Mouse (Mus musculus): Measurements from ENCODE around the gene 2300002M23Rik. TPM values are rescaled to one million over a fixed set of nuclear protein-coding genes. Genes with fewer than 3 reads are reported as not detected.

The 2300002M23Rik gene
- not detected for polyA plus RNA-seq (2014; fragmentation: Illumina TruSeq; extraction: RNeasy Lipid Tissue Mini Kit (QIAGEN cat#74804); ENCODE audit: low read depth, low replicate concordance)

DNA sequence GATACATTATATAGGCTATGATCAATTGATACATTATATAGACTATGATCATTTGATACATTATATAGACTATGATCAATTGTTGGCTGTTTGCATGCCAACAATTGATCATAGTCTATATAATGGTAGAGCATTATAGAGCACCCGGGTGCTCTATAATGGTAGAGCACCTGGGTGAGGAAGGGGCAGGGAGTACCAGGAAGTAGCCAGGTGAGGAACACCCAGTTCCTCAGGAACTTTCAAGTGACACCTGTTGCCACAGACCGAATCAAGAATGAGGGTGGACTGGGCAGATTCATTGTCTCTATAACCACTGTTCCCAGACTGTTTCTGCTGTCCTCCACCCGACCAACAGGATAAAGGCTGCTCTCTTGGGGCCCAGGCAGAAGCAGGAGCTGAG lies at the start of gene 2300002M23Rik:
Gene 2300002M23Rik, plus strand, starts transcription at position 301 of the 400 bp plus-strand sequence.

DNA sequence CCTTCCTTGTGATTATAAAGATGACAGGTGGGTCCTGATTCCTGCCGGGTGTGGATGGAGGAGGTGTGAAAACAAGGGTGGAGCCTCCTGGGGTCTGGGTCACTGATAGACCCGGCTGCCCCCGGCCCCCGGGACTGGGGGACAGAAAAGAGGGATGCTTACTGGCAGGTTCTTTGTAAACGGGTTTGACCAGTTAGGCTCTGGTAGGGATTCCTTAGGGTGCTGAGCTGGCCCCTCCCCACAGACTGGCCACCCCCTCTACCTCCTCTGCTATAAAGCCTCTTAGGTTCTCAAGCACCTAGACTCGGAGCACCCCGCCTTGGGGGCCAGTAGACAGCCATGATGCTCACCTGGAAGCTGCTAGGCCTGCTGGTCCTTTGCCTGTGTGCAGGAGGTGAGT lies 34.3 kb upstream of the 2300002M23Rik start, which contains the start of gene Psors1c2:
Gene Psors1c2, plus strand, starts transcription at position 301 of the 400 bp plus-strand sequence.

DNA sequence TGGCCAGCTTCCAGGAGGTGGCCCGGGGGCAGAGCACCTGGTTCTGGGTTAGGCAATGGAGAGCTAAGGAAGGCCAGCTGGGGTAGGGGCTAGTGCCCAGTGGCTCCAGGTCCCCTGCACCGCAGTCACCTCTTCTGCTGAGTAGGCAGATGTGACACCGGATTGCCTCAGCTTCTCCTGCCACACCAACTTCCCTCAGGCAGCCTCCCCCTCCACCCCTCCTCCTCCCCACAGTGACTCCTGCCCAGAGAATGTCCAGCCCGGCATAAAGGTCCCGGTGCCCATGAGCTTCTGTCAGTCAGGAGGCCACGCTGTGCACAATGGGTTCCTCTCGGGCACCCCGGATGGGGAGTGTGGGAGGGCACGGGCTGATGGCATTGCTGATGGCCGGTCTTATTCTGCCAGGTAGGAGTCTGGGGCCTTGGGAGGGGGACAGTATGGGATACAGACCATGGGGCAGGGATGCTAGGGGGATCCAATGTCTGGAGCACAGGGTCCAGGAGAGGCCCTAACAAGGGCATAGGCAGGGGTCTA lies 15.3 kb upstream of the 2300002M23Rik start, which contains the start of gene Cdsn:
Gene Cdsn, plus strand, starts transcription at position 248 of the 534 bp plus-strand sequence.

DNA sequence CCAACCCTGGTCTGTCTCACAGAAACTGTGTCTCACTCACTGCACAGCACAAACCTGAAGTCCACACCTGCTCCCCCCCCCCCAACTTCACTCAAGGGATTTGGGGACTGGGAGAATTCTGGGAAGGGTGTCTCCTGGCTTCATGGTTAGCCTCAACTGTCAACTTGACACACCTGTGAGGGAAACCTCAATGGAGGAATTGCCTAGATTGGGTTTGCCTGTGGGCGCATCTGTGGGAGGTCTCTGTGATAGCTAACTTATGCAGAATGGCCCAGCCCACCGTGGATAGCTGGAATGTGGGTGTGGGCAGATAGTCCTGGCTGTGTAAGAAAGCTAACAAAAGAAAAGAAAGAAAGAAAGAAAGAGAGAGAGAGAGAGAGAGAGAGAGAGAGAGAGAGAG lies 34.0 kb downstream of the 2300002M23Rik start, which contains the start of gene Sfta2:
Gene Sfta2, plus strand, starts transcription at position 301 of the 400 bp plus-strand sequence.

Other genes with a start within 250 kb of the 2300002M23Rik start
- gene H2-Q1, start 247.0 kb upstream of the 2300002M23Rik start, polyA plus RNA-seq (2014; fragmentation: Illumina TruSeq; extraction: RNeasy Lipid Tissue Mini Kit (QIAGEN cat#74804); ENCODE audit: low read depth, low replicate concordance) = 45.4 TPM
- gene H2-Q2, start 225.2 kb upstream of the 2300002M23Rik start, polyA plus RNA-seq (2014; fragmentation: Illumina TruSeq; extraction: RNeasy Lipid Tissue Mini Kit (QIAGEN cat#74804); ENCODE audit: low read depth, low replicate concordance) = 288 TPM
- 34.4 TPM for gene H2-Q4, start 187.8 kb upstream of the 2300002M23Rik start, polyA plus RNA-seq (2014; fragmentation: Illumina TruSeq; extraction: RNeasy Lipid Tissue Mini Kit (QIAGEN cat#74804); ENCODE audit: low read depth, low replicate concordance)
- gene H2-Q6, start 142.6 kb upstream of the 2300002M23Rik start, polyA plus RNA-seq (2014; fragmentation: Illumina TruSeq; extraction: RNeasy Lipid Tissue Mini Kit (QIAGEN cat#74804); ENCODE audit: low read depth, low replicate concordance) = 7.1 TPM
- gene H2-Q7, start 128.3 kb upstream of the 2300002M23Rik start, polyA plus RNA-seq (2014; fragmentation: Illumina TruSeq; extraction: RNeasy Lipid Tissue Mini Kit (QIAGEN cat#74804); ENCODE audit: low read depth, low replicate concordance) = 12.5 TPM
- gene H2-Q10, start 97.4 kb upstream of the 2300002M23Rik start, polyA plus RNA-seq (2014; fragmentation: Illumina TruSeq; extraction: RNeasy Lipid Tissue Mini Kit (QIAGEN cat#74804); ENCODE audit: low read depth, low replicate concordance) = 3.2 TPM
- not detected for gene Pou5f1, start 61.4 kb upstream of the 2300002M23Rik start, polyA plus RNA-seq (2014; fragmentation: Illumina TruSeq; extraction: RNeasy Lipid Tissue Mini Kit (QIAGEN cat#74804); ENCODE audit: low read depth, low replicate concordance)
- gene Tcf19, start 50.6 kb upstream of the 2300002M23Rik start, polyA plus RNA-seq (2014; fragmentation: Illumina TruSeq; extraction: RNeasy Lipid Tissue Mini Kit (QIAGEN cat#74804); ENCODE audit: low read depth, low replicate concordance) = 2.7 TPM
- gene Cchcr1, start 50.4 kb upstream of the 2300002M23Rik start, polyA plus RNA-seq (2014; fragmentation: Illumina TruSeq; extraction: RNeasy Lipid Tissue Mini Kit (QIAGEN cat#74804); ENCODE audit: low read depth, low replicate concordance) = 4.6 TPM
- gene Psors1c2, start 34.2 kb upstream of the 2300002M23Rik start, polyA plus RNA-seq (2014; fragmentation: Illumina TruSeq; extraction: RNeasy Lipid Tissue Mini Kit (QIAGEN cat#74804); ENCODE audit: low read depth, low replicate concordance) = not detected
- not detected for gene Cdsn, start 15.3 kb upstream of the 2300002M23Rik start, polyA plus RNA-seq (2014; fragmentation: Illumina TruSeq; extraction: RNeasy Lipid Tissue Mini Kit (QIAGEN cat#74804); ENCODE audit: low read depth, low replicate concordance)
- gene Sfta2, start 34.1 kb downstream of the 2300002M23Rik start, polyA plus RNA-seq (2014; fragmentation: Illumina TruSeq; extraction: RNeasy Lipid Tissue Mini Kit (QIAGEN cat#74804); ENCODE audit: low read depth, low replicate concordance) = not detected
- not detected for gene Gm9573, start 59.2 kb downstream of the 2300002M23Rik start, polyA plus RNA-seq (2014; fragmentation: Illumina TruSeq; extraction: RNeasy Lipid Tissue Mini Kit (QIAGEN cat#74804); ENCODE audit: low read depth, low replicate concordance)
- not detected for gene Mucl3, start 76.2 kb downstream of the 2300002M23Rik start, polyA plus RNA-seq (2014; fragmentation: Illumina TruSeq; extraction: RNeasy Lipid Tissue Mini Kit (QIAGEN cat#74804); ENCODE audit: low read depth, low replicate concordance)
- gene Vars2, start 100.1 kb downstream of the 2300002M23Rik start, polyA plus RNA-seq (2014; fragmentation: Illumina TruSeq; extraction: RNeasy Lipid Tissue Mini Kit (QIAGEN cat#74804); ENCODE audit: low read depth, low replicate concordance) = 0.28 TPM
- gene Gtf2h4, start 106.3 kb downstream of the 2300002M23Rik start, polyA plus RNA-seq (2014; fragmentation: Illumina TruSeq; extraction: RNeasy Lipid Tissue Mini Kit (QIAGEN cat#74804); ENCODE audit: low read depth, low replicate concordance) = 2.5 TPM
- gene Ddr1, start 137.2 kb downstream of the 2300002M23Rik start, polyA plus RNA-seq (2014; fragmentation: Illumina TruSeq; extraction: RNeasy Lipid Tissue Mini Kit (QIAGEN cat#74804); ENCODE audit: low read depth, low replicate concordance) = 7.5 TPM